Mouse (Mus musculus) spleen, adult 2 months (tissue): ENCODE measurements around the gene Hes5. TPM values are rescaled to one million over a fixed set of nuclear protein-coding genes. Genes with fewer than 3 reads are reported as not detected.

Source experiments
- DNase-seq, 2 experiments: peaks; one replicate each; pipeline versions ENCODE4 v3.0.0 to v3.0.0-alpha.2; 2012 to 2021; ENCODE audit warnings: low spot score in 2 of 2, low read depth in 1 of 2
- H3K27ac ChIP-seq: fragments of 200-500 bp; 2 replicates; pipeline ENCODE4 v1.5.1; 2012; ENCODE audit warnings: low read length, inconsistent platforms; ENCODE audit not compliant: insufficient read depth
- H3K27me3 ChIP-seq: fragments of 200-500 bp; 2 replicates; pipeline ENCODE4 v1.6.1; 2012; ENCODE audit warnings: mild to moderate bottlenecking, moderate library complexity, low read length, inconsistent platforms; ENCODE audit not compliant: control insufficient read depth, insufficient read depth
- H3K36me3 ChIP-seq: fragments of 200-500 bp; 2 replicates; pipeline ENCODE4 v1.6.1; 2012; ENCODE audit warnings: mild to moderate bottlenecking, low read length, inconsistent platforms; ENCODE audit not compliant: control insufficient read depth, insufficient read depth
- H3K4me1 ChIP-seq: fragments of 200-500 bp; 2 replicates; pipeline ENCODE4 v1.6.1; 2011; ENCODE audit warnings: inconsistent platforms; ENCODE audit not compliant: control insufficient read depth, insufficient read depth, insufficient read length
- H3K4me3 ChIP-seq: fragments of 200-500 bp; 2 replicates; pipeline ENCODE4 v1.5.1; 2011; ENCODE audit warnings: mild to moderate bottlenecking, inconsistent platforms; ENCODE audit not compliant: insufficient read depth, insufficient read length; ENCODE audit errors: extremely low read depth
- CTCF ChIP-seq: fragments of 200-500 bp; IDR thresholded peaks from 2 replicates; pipeline ENCODE4 v1.5.1; 2011; ENCODE audit warnings: mild to moderate bottlenecking, inconsistent platforms; ENCODE audit not compliant: insufficient read depth, insufficient read length, insufficient replicate concordance; ENCODE audit errors: extremely low read depth
- POLR2A ChIP-seq: fragments of 200-500 bp; IDR thresholded peaks from 2 replicates; pipeline ENCODE4 v1.6.1; 2011; ENCODE audit warnings: low read depth, low read length, inconsistent platforms
- WGBS: fragments of 180-500 bp; shearing (Covaris S2); methylation state at CpG from one replicate; pipeline ENCODE4 v1.1.7; 2018; 5-methylcytosine and 5-hydroxymethylcytosine counted together
- polyA plus RNA-seq: library from polyadenylated mRNA; depleted of rRNA; stranded (reverse); fragments of >200 nt; gene quantifications from 2 replicates; pipeline ENCODE4 v1.2.3, GENCODE M21; 2012

The Hes5 gene
- polyA plus RNA-seq, 1 experiment = 5.4 TPM

- H3K36me3 ChIP-seq = peaks cover 44% of the 10 kb centered on the region
- TF ChIP-seq POLR2A (no peak), CTCF (no peak)
These were observed 20.4 kb downstream of the Hes5 start for GRCm38 (mm10) chr4:154981076-154981475.

GRCm38 (mm10) chr4:154981530-154981929, 20.8 kb downstream of the Hes5 start:
- WGBS = 43% methylated on average over 7 of the region's 7 CpGs
- H3K4me3 ChIP-seq = no peak overlapping the region
- H3K4me1 ChIP-seq = no peaks in the 10 kb centered on the region; the same call in 1 of the 2 replicates
- DNase-seq = peak in 1 of 2 experiments; percentile 39
- TF ChIP-seq POLR2A (no peak), CTCF (peak; percentile 65; the same call in 1 of the 2 replicates)
- H3K36me3 ChIP-seq = peaks cover 39% of the 10 kb centered on the region
- H3K27ac ChIP-seq = no peak overlapping the region
- H3K27me3 ChIP-seq = no peaks in the 10 kb centered on the region

More at GRCm38 (mm10) chr4:154981076-154981475, 20.4 kb downstream of the Hes5 start:
- H3K4me1 ChIP-seq = no peaks in the 10 kb centered on the region; the same call in 1 of the 2 replicates
- H3K27me3 ChIP-seq = no peaks in the 10 kb centered on the region
- H3K4me3 ChIP-seq = no peak overlapping the region
- H3K27ac ChIP-seq = no peak overlapping the region
- WGBS = 94% methylated on average over 6 of the region's 6 CpGs
- DNase-seq = no peak

- Histone ChIP-seq H3K4me3 (no peak overlapping the region), H3K27ac (no peak overlapping the region), H3K27me3 (no peaks in the 10 kb centered on the region), H3K4me1 (no peaks in the 10 kb centered on the region; the same call in 1 of the 2 replicates), H3K36me3 (peaks cover 30% of the 10 kb centered on the region)
- TF ChIP-seq POLR2A = no peak
- no peak for TF ChIP-seq CTCF
- DNase-seq = no peak
- 81% methylated on average over 19 of the region's 19 CpGs for WGBS
These were observed 21.8 kb downstream of the Hes5 start for GRCm38 (mm10) chr4:154982247-154983120.

- TF ChIP-seq POLR2A (no peak), CTCF (no peak)
- Histone ChIP-seq H3K4me3 (no peak overlapping the region), H3K36me3 (peaks cover 19% of the 10 kb centered on the region), H3K4me1 (no peaks in the 10 kb centered on the region; the same call in 1 of the 2 replicates), H3K27me3 (no peaks in the 10 kb centered on the region), H3K27ac (no peak overlapping the region)
- DNase-seq = no peak
- 49% methylated on average over 24 of the region's 24 CpGs for WGBS
These were observed 23.0 kb downstream of the Hes5 start for GRCm38 (mm10) chr4:154983767-154984166.

- 92% methylated on average over 5 of the region's 5 CpGs for WGBS
- H3K27ac ChIP-seq = no peak overlapping the region
- H3K36me3 ChIP-seq = peaks cover 6% of the 10 kb centered on the region; the same call in 1 of the 2 replicates
- DNase-seq = no peak
- H3K4me1 ChIP-seq = no peaks in the 10 kb centered on the region; the same call in 1 of the 2 replicates
- no peaks in the 10 kb centered on the region for H3K27me3 ChIP-seq
- TF ChIP-seq POLR2A (no peak), CTCF (no peak)
- no peak overlapping the region for H3K4me3 ChIP-seq
These were observed 24.5 kb downstream of the Hes5 start for GRCm38 (mm10) chr4:154985151-154985777.

- DNase-seq = peak in 1 of 2 experiments; percentile 65
- Histone ChIP-seq H3K36me3 (no peaks in the 10 kb centered on the region; the same call in 1 of the 2 replicates), H3K27ac (no peak overlapping the region), H3K4me1 (no peaks in the 10 kb centered on the region; the same call in 1 of the 2 replicates), H3K27me3 (no peaks in the 10 kb centered on the region), H3K4me3 (no peak overlapping the region)
- WGBS = 32% methylated on average over 17 of the region's 17 CpGs
- TF ChIP-seq CTCF (peak; percentile 69; the same call in 1 of the 2 replicates), POLR2A (no peak)
These were observed 25.4 kb downstream of the Hes5 start for GRCm38 (mm10) chr4:154986096-154986495.

GRCm38 (mm10) chr4:154986750-154987149, 26.0 kb downstream of the Hes5 start:
- no peak overlapping the region for H3K27ac ChIP-seq
- TF ChIP-seq POLR2A = no peak
- TF ChIP-seq CTCF = no peak
- H3K4me3 ChIP-seq = no peak overlapping the region
- no peaks in the 10 kb centered on the region; the same call in 1 of the 2 replicates for H3K4me1 ChIP-seq
- WGBS = 90% methylated on average over 15 of the region's 15 CpGs
- no peaks in the 10 kb centered on the region for H3K27me3 ChIP-seq
- no peaks in the 10 kb centered on the region for H3K36me3 ChIP-seq
- no peak for DNase-seq
